Mouse (Mus musculus) kidney, embryonic 15.5 days (tissue): Measurements from ENCODE around the gene Bloc1s4. TPM values are rescaled to one million over a fixed set of nuclear protein-coding genes. Genes with fewer than 3 reads are reported as not detected.
A peak's percentile ranks its signal among the peaks of the same experiment; 100 is the strongest.

ENCODE experiments used
- ATAC-seq: fragments of 200-750 bp; cut with Nextera tagmentation; replicated peaks from 2 replicates; pipeline ENCODE4 v1.8.0; 2017; ENCODE audit warnings: moderate TSS enrichment; ENCODE audit not compliant: low FRiP score
- H3K27ac ChIP-seq: fragments of 300-500 bp; sonication (generic); 2 replicates; pipeline ENCODE4 v1.5.1; 2015; ENCODE audit warnings: mild to moderate bottlenecking, inconsistent platforms
- H3K27me3 ChIP-seq: fragments of 300-500 bp; sonication (generic); 2 replicates; pipeline ENCODE4 v1.6.1; 2015; ENCODE audit warnings: inconsistent platforms
- H3K36me3 ChIP-seq: fragments of 300-500 bp; sonication (generic); 2 replicates; pipeline ENCODE4 v1.6.1; 2015; ENCODE audit warnings: inconsistent platforms
- H3K4me1 ChIP-seq: fragments of 300-500 bp; sonication (generic); 2 replicates; pipeline ENCODE4 v1.6.1; 2015; ENCODE audit warnings: inconsistent platforms
- H3K4me2 ChIP-seq: fragments of 300-500 bp; sonication (generic); 2 replicates; pipeline ENCODE4 v1.6.1; 2015; ENCODE audit warnings: moderate library complexity, mild to moderate bottlenecking, inconsistent platforms
- H3K4me3 ChIP-seq: fragments of 300-500 bp; sonication (generic); replicated peaks from 2 replicates; pipeline ENCODE4 v1.5.1; 2015; ENCODE audit warnings: mild to moderate bottlenecking, inconsistent platforms
- H3K9ac ChIP-seq: fragments of 300-500 bp; sonication (generic); 2 replicates; pipeline ENCODE4 v1.6.1; 2015; ENCODE audit warnings: mild to moderate bottlenecking, inconsistent platforms
- H3K9me3 ChIP-seq: fragments of 300-500 bp; sonication (generic); replicated peaks from 2 replicates; pipeline ENCODE4 v1.6.1; 2016; ENCODE audit warnings: inconsistent platforms
- WGBS: fragments of 180-500 bp; shearing (Covaris S2); methylation state at CpG from one replicate; pipeline ENCODE4 v1.1.7; 2015; ENCODE audit warnings: mixed read lengths; 5-methylcytosine and 5-hydroxymethylcytosine counted together
- polyA plus RNA-seq: library from polyadenylated mRNA; unstranded; fragments of >200 nt; fragmentation: Nextera tagmentation; extraction: Ambion mirVana; gene quantifications from 2 replicates; pipeline ENCODE4 v1.2.1, GENCODE M21; 2015

The Bloc1s4 gene
- polyA plus RNA-seq, 1 experiment from 2014 or later = 25.6 TPM

GRCm38 (mm10) chr5:36713693-36714092 is 34.8 kb downstream of the Bloc1s4 start:
- H3K4me2 ChIP-seq = no peak overlapping the region
- WGBS = 88% methylated on average over 6 of the region's 6 CpGs
- H3K27ac ChIP-seq = peak overlapping the region; percentile 76
- no peaks in the 10 kb centered on the region for H3K9me3 ChIP-seq
- H3K36me3 ChIP-seq = no peaks in the 10 kb centered on the region
- no peaks in the 10 kb centered on the region for H3K27me3 ChIP-seq
- no peak for ATAC-seq
- H3K4me3 ChIP-seq = no peak overlapping the region
- H3K9ac ChIP-seq = no peak overlapping the region
- peaks cover 20% of the 10 kb centered on the region for H3K4me1 ChIP-seq

- Histone ChIP-seq H3K36me3 (no peaks in the 10 kb centered on the region), H3K9ac (peak overlapping the region; percentile 35; the same call in 1 of the 2 replicates), H3K9me3 (no peaks in the 10 kb centered on the region), H3K27ac (peak overlapping the region; percentile 76), H3K4me2 (peak overlapping the region; percentile 66), H3K4me1 (peaks cover 20% of the 10 kb centered on the region), H3K27me3 (no peaks in the 10 kb centered on the region), H3K4me3 (peak overlapping the region; percentile 41)
- ATAC-seq = peak; percentile 97
- 3% methylated on average over 31 of the region's 31 CpGs for WGBS
These were observed 35.6 kb downstream of the Bloc1s4 start for GRCm38 (mm10) chr5:36712553-36713534.

- Histone ChIP-seq H3K27me3 (no peaks in the 10 kb centered on the region), H3K36me3 (no peaks in the 10 kb centered on the region), H3K4me1 (peaks cover 20% of the 10 kb centered on the region), H3K4me3 (no peak overlapping the region), H3K9me3 (no peaks in the 10 kb centered on the region), H3K27ac (no peak overlapping the region), H3K9ac (no peak overlapping the region), H3K4me2 (no peak overlapping the region)
- no peak for ATAC-seq
- WGBS = 64% methylated on average over 5 of the region's 5 CpGs
These were observed 36.6 kb downstream of the Bloc1s4 start for GRCm38 (mm10) chr5:36711863-36712262.

GRCm38 (mm10) chr5:36705792-36706191 is 42.7 kb downstream of the Bloc1s4 start:
- WGBS = 79% methylated on average over 5 of the region's 5 CpGs
- no peak overlapping the region for H3K4me3 ChIP-seq
- no peak overlapping the region for H3K4me2 ChIP-seq
- H3K4me1 ChIP-seq = no peaks in the 10 kb centered on the region
- H3K36me3 ChIP-seq = no peaks in the 10 kb centered on the region
- no peaks in the 10 kb centered on the region for H3K27me3 ChIP-seq
- no peaks in the 10 kb centered on the region for H3K9me3 ChIP-seq
- no peak for ATAC-seq
- H3K9ac ChIP-seq = no peak overlapping the region
- no peak overlapping the region for H3K27ac ChIP-seq

- no peaks in the 10 kb centered on the region for H3K4me1 ChIP-seq
- no peak overlapping the region for H3K27ac ChIP-seq
- WGBS = 84% methylated on average over 5 of the region's 5 CpGs
- ATAC-seq = no peak
- no peak overlapping the region for H3K4me2 ChIP-seq
- no peak overlapping the region for H3K9ac ChIP-seq
- H3K36me3 ChIP-seq = no peaks in the 10 kb centered on the region
- no peaks in the 10 kb centered on the region for H3K9me3 ChIP-seq
- no peaks in the 10 kb centered on the region for H3K27me3 ChIP-seq
- no peak overlapping the region for H3K4me3 ChIP-seq
These were observed 43.1 kb downstream of the Bloc1s4 start for GRCm38 (mm10) chr5:36705390-36705789.

- H3K9me3 ChIP-seq = no peaks in the 10 kb centered on the region
- WGBS = 76% methylated on average over 6 of the region's 6 CpGs
- no peak overlapping the region for H3K4me3 ChIP-seq
- no peak overlapping the region for H3K27ac ChIP-seq
- H3K9ac ChIP-seq = no peak overlapping the region
- ATAC-seq = no peak
- no peak overlapping the region for H3K4me2 ChIP-seq
- H3K27me3 ChIP-seq = no peaks in the 10 kb centered on the region
- no peaks in the 10 kb centered on the region for H3K36me3 ChIP-seq
- no peaks in the 10 kb centered on the region for H3K4me1 ChIP-seq
These were observed 43.8 kb downstream of the Bloc1s4 start for GRCm38 (mm10) chr5:36704684-36705083.

GRCm38 (mm10) chr5:36700939-36701620 is 47.4 kb downstream of the Bloc1s4 start:
- 72% methylated on average over 6 of the region's 6 CpGs for WGBS
- H3K27ac ChIP-seq = no peak overlapping the region

GRCm38 (mm10) chr5:36698689-36699088 is 49.8 kb downstream of the Bloc1s4 start:
- ATAC-seq = no peak
- Histone ChIP-seq H3K27ac (no peak overlapping the region), H3K9ac (no peak overlapping the region), H3K36me3 (no peaks in the 10 kb centered on the region), H3K27me3 (no peaks in the 10 kb centered on the region), H3K4me3 (no peak overlapping the region), H3K4me1 (peaks cover 17% of the 10 kb centered on the region), H3K9me3 (no peaks in the 10 kb centered on the region), H3K4me2 (no peak overlapping the region)
- WGBS = 71% methylated on average over 5 of the region's 5 CpGs

More at GRCm38 (mm10) chr5:36700939-36701620, 47.4 kb downstream of the Bloc1s4 start:
- no peaks in the 10 kb centered on the region for H3K27me3 ChIP-seq
- peaks cover 7% of the 10 kb centered on the region for H3K4me1 ChIP-seq
- H3K4me2 ChIP-seq = no peak overlapping the region
- no peaks in the 10 kb centered on the region for H3K36me3 ChIP-seq
- H3K9me3 ChIP-seq = no peaks in the 10 kb centered on the region
- no peak overlapping the region for H3K9ac ChIP-seq
- no peak for ATAC-seq
- H3K4me3 ChIP-seq = no peak overlapping the region

- ATAC-seq = no peak
- 70% methylated on average over 7 of the region's 7 CpGs for WGBS
- Histone ChIP-seq H3K9ac (no peak overlapping the region), H3K4me2 (no peak overlapping the region), H3K4me3 (no peak overlapping the region), H3K9me3 (no peaks in the 10 kb centered on the region), H3K4me1 (peaks cover 23% of the 10 kb centered on the region), H3K27ac (no peak overlapping the region), H3K36me3 (no peaks in the 10 kb centered on the region), H3K27me3 (no peaks in the 10 kb centered on the region)
These were observed 50.3 kb downstream of the Bloc1s4 start for GRCm38 (mm10) chr5:36698067-36698670.

Other genes with a start within 250 kb of the Bloc1s4 start
- 45.2 and 46.2 TPM in 2 replicates for gene Tbc1d14, start 155.4 kb downstream of the Bloc1s4 start, polyA plus RNA-seq
- 19.7 and 21.6 TPM in 2 replicates for gene D5Ertd579e, start 52.6 kb downstream of the Bloc1s4 start, polyA plus RNA-seq
- gene Mrfap1, start 48.1 kb upstream of the Bloc1s4 start, polyA plus RNA-seq = 474 and 520 TPM in 2 replicates
- gene Man2b2, start 82.0 kb upstream of the Bloc1s4 start, polyA plus RNA-seq = 12.2 and 12.9 TPM in 2 replicates
- gene Ppp2r2c, start 119.9 kb upstream of the Bloc1s4 start, polyA plus RNA-seq = 0.13 and 0.61 TPM in 2 replicates
- gene Wfs1, start 240.6 kb upstream of the Bloc1s4 start, polyA plus RNA-seq = 18.3 and 19.5 TPM in 2 replicates